Mouse (Mus musculus): ENCODE data around the gene Fubp1.
"Not testable (repeated sequence)": the region's sequence is repeated elsewhere in the genome, so short reads cannot be mapped to it uniquely, and the experiment has no call there.

Gene Fubp1

GRCm38 (mm10) chr3:152193635-152194097 lies 16.6 kb upstream of the Fubp1 start:
- peak; percentile 92 for DNase-seq

DNA sequence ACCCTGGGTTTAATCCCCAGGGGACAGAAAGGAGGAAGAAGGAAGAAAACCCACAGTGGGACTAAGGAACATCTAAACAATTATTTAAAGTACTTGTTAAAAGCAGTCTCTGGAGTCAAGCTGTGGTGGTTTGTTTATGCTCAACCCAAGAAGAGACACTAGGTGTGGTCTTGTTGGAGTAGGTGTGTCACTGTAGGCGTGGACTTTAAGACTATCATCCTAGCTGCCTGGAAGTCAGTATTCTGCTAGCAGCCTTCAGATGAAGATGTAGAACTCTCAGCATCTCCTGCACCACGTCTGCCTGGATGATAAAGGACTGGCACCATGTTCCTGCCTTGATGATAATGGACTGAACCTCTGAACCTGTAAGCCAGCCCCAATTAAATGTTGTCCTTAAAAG lies 13.0 kb upstream of the Fubp1 start:
- DNase-seq, result not testable (repeated sequence)

- no peak for DNase-seq
These were observed 11.1 kb upstream of the Fubp1 start for GRCm38 (mm10) chr3:152199125-152199524.

- DNase-seq, result no peak
These were observed 9.0 kb upstream of the Fubp1 start for GRCm38 (mm10) chr3:152201181-152201580.

DNA sequence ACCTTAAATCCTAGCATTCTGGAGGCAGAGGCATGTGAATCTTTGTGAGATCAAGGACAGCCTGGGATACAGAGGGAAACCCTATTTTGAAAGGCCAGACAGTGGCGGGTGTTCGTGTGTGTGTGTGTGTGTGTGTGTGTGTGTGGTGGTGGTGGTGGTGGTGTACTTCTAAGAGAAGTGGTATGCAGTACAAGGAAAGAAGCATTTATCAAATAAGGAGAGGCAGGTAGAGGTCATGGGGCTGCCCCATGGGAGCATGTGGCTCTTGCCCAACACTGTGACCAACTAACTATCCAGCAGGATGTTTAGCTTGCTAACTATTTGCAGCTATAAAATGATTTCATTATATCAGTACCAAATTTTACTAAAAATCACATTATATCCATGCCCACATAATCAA lies 8.6 kb upstream of the Fubp1 start:
- no peak for DNase-seq

- no peak for DNase-seq
These were observed 7.3 kb upstream of the Fubp1 start for GRCm38 (mm10) chr3:152202942-152203341.

DNA sequence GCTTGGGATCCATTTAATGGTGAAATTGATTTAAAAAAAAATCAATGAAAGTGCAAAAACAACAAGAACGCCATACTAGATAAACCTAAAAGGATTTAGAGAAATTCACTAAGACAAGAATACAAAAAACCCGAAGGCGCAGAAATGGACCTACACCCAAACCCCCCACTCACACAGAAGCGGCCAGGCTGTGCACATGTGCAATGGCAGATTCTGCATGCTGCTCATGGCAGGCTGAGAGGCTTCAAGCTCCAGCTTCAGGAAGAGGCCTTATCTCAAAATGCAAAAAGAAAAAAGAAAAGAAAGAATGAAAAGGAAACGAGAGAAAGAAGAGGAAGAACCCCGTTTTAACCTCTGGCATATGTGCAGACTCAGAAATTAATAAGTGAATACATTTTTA lies 6.8 kb upstream of the Fubp1 start:
- no peak for DNase-seq

GRCm38 (mm10) chr3:152203996-152204395 lies 6.2 kb upstream of the Fubp1 start:
- DNase-seq, result no peak

GRCm38 (mm10) chr3:152204577-152204976 lies 5.6 kb upstream of the Fubp1 start:
- no peak for DNase-seq

DNA sequence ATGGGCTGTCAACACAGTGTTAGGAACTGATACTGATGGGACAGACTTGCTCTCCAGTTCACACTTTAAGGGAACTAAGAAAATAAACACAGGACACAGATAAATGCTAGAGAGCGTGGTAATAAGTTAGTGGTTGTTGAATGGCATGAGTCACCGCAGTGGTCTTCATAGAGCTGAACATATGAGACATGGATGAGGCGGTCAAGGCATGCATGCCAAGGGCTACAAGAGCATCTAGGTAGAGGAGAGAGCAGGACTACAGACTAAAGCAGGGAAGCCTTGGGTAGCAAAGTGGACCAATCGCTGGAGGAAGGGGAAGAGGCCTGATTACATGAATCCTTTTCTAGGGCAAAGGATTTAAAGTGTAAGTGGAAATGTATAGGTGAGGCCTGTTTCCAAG lies 3.1 kb upstream of the Fubp1 start:
- DNase-seq, result no peak

- no peak for DNase-seq
These were observed 1.9 kb upstream of the Fubp1 start for GRCm38 (mm10) chr3:152208096-152208885.

DNA sequence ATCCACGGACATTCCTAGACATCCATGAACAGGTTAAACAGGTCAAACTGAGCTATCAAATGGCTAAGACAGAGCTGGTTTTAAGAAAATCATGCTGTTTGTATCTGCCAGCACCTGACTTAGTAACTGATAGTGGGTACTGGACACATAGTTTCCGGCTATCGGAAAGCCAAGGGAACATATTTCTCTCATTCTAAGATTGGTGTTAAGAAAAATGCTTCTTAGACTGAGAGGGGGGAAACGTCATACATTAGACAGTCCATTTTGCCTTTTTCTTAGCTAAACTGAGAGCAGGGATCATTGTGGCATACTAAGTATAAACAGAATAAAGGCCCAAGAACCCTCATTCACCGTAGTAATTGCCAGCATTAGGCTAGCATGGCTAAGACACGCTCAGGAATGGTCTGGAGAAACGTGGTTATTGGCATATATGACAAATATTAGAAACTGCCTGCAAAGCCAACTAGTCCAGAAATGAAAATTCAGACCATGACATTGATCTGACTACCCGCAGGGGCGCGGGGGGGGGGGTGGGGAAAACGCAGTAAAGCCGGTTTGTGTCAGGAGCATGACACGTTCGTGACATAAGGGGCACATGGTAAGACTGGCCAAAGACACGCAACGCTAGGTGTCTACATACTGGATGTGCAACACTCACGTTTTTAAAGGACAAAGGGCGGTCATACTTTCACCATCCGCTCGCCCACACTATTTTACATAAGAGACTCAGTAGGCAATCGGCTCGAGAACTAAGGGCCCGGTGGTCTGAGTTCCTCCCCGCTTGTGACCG lies 850 bp upstream of the Fubp1 start:
- peak; percentile 74 for DNase-seq

- peak; percentile 84 for DNase-seq
These were observed 638 bp downstream of the Fubp1 start for GRCm38 (mm10) chr3:152210728-152211391.

DNA sequence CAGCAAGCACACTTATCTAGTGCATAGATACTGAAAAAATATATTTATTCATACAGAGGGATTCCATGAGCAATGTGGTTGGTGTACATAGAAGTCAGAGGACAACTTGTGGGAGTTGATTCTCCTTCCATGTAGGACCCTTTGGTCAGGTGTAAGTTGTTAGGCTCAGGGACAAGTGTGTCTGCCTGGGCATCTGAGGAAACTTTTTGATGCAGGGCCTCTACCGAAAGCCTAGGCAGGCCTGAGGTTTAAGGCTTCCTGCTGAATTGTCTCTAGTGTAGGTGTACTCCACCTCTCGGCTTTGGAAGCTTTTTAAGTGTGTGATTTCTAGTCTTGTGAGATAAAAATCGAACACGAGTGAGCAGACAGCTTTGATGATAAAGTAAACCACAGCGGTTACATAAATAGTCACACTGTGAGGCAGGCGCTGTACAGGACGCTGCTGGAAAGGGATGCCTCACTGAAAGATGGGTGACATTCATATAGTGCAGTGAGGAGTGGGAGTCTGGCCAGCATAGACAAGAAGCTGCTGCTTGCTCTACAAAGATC lies 1.6 kb downstream of the Fubp1 start:
- DNase-seq, result no peak

DNA sequence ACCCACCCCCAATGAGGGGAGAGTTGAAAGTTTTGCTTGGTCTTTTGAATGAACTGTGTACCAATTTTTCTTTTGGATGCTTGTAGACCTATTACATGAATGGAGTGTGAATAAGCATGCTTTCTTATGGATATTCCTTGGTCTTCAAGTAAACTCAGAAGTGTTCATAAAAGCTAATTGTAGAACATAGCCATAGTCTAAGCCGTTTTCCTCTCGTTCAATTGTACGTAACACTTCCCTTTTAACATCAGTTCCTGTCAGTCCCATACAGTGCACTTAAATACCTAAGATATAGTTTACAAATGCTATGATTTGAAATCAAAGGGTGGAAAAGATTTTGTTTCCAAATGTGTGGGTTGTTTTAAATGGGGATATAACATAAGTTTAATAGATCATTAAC lies 3.2 kb downstream of the Fubp1 start:
- DNase-seq, result no peak

DNA sequence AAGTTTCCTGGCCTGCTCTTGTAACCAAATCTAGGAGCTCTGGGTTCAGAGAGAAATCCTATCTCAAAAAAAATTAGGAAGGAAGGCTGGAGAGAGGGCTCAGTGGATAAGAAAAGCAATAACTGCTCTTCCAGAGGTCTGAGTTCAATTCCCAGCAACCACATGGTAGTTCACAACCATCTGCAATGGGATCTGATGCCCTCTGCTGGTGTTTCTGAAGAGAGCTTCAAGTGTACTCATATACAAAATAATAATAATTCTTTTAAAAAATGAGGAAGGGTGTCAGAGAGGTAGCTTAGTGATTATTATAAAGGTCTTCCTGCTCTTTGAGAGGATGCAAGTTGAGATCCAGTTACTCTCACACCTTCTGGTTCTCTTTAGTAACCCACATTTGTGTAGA lies 14.7 kb downstream of the Fubp1 start:
- DNase-seq, result no peak

- no peak for DNase-seq
These were observed 15.7 kb downstream of the Fubp1 start for GRCm38 (mm10) chr3:152225906-152226305.

DNA sequence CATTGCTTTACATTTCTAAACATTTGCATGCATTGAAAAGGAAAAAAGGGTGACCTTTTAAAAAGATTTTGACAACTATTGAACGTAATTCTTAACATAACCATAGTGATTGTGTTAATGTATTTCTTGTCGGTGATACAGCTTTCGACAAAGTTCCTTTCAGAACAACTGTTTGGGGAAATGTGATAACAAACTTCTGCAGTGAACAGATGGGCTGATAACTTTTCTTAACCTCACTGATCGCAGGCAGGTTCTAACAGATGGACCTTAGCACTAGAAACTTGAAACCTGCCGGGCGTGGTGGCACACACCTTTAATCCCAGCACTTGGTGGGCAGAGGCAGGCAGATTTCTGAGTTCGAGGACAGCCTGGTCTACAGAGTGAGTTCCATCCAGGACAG lies 18.6 kb downstream of the Fubp1 start:
- no peak for DNase-seq

DNA sequence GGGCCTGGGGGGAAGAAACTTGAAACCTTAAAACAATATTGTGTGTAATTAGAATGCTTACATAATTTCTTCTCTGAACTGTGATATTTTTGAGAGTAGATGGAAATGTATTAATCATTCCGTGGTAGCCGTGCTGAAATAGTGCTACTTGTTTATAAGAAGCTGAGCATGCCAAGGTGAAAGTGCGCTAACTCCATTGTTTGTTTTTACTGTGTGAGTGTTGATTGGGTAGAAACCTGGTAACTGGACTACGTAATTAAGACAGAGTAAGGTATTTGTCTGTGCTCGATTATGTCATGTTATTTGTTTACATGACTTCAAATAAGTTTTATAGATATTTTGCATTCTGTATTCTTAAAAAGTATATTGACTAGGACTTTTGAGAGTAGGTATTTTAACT lies 19.0 kb downstream of the Fubp1 start:
- no peak for DNase-seq

DNA sequence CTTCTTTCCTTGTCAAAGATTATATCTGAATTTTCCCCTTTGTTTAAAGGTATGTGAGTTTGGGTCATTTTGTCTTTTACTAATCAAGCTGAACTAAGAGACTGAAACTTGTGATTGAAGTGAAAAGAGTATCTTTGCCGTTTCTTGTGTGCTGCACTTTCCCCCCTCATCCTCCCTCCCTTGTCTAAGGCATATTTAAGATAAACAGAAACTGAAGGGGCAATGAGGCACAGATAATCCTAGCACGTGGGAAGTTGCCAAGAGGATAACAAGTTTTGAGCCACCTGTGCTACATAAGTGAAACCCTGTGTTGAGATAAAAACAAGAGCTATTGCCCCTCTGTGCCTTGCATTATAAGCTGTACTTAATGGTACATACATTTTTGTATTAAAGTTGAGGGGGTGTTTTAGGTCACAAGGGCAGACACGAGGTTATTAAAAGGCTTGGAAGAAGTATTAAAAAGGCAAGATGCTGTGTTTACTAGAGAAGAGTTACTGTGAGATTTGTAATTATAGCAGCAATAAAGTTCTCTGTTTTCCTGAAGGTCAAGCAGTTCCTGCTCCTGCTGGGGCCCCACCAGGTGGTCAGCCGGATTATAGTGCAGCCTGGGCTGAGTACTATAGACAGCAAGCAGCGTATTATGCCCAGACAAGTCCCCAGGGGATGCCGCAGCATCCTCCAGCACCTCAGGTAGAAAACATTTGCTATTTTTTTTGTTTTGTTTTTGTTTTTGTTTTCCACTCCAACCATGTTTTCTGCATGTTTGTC lies 21.3 kb downstream of the Fubp1 start:
- no peak for DNase-seq

DNA sequence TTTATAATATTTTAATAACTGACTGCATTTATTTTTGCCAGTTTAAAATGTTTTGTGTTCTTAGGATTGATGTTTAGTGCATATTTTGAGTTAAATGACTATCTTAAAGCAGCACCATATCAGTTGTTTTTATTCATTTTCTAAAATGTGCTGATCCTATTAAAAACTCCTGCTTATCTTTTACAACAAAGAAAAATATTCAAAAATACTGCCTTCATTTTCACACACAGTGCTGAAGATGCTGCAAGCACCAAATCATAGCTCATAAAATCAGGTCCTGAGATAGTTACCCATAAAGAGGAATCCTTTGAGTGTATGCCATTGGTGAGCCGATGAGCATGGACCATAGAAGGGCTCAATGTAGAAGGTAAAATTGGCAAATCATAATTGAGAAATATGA lies 25.0 kb downstream of the Fubp1 start:
- no peak for DNase-seq

DNA sequence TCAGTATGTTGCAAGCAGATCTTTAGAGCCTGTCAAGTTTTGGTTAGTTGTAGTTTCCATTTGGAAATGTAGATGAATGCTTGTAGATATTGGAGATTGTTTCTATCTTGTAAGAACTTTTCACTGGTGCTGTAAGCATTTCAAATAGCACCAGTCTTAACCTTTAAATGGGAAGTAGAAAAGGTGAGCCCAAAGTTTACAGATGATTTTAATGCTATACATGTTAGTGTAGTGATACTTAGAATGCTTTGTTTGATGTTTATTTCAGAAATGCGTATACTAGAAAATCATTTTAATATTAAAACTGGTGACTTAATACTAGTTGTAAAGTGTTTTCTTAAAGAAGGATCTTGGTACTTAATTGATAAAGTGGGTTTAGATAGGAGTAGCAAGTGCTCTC lies 25.6 kb downstream of the Fubp1 start:
- no peak for DNase-seq

DNA sequence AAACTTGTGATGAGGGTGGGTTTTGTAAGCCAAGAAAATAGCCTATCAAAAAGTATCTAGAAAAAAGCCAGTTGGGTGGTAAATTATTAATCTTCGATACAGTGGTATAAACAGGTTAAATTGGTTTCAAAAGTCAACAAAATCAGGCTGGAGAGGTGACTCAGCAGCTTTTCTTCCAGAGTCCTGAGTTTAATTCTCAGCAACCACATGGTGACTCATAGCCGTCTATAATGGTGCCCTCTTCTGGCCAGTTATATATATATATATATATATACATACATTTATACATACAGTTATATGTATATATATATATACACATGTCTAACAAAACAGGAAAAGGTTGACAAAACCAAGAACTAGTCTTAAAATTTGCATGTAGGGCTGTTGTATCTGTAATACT lies 28.6 kb downstream of the Fubp1 start:
- no peak for DNase-seq
